Mouse (Mus musculus): ENCODE measurements around the gene Bid.

DNA sequence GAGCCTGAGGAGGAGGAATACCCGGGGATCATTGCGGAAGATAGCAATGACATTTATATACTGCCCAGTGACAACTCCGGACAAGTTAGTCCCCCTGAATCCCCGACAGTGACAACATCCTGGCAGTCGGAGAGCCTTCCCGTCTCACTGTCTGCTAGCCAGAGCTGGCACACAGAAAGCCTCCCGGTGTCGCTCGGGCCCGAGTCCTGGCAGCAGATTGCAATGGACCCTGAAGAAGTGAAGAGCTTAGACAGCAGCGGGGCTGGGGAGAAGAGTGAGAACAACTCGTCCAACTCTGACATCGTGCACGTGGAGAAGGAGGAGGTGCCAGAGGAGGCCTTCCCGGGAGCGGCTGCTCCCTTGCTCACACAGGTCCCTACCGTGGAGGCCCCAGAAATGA, 30.0 kb downstream of the Bid start:
- TF ChIP-seq CTCF (IDR thresholded peaks at IDR 0.05; ENCODE audit: extremely low read depth, insufficient read depth, low read length) (no peak), POLR2A (IDR thresholded peaks at IDR 0.05; ENCODE audit: extremely low read depth, insufficient read depth, low read length) (no peak)

All from cortical plate, adult 2 months (tissue).